Mouse (Mus musculus) adrenal gland, postnatal 10 days (tissue): ENCODE results near the gene F7. TPM values are rescaled to one million over a fixed set of nuclear protein-coding genes. Genes with fewer than 3 reads are reported as not detected.
A peak's percentile ranks its signal among the peaks of the same experiment; 100 is the strongest.

ENCODE experiments used
- DNase-seq: peaks from one replicate; pipeline ENCODE4 v3.0.0; 2021; ENCODE audit warnings: mixed read lengths
- long read RNA-seq, 2 experiments: library from polyadenylated mRNA; stranded (forward); transcript quantifications; one replicate each; pipeline ENCODE4 v2.0.0; 2021
- total RNA-seq, 2 experiments: library from RNA; stranded (reverse); gene quantifications; 2 replicates each; pipeline ENCODE4 v1.2.3; 2021

The F7 gene
- total RNA-seq, result 10 to 100 TPM in 1 of 2 experiments, 1 to 10 TPM in 1; 9.2 to 20.2 TPM
- long read RNA-seq, experiment 1, transcript F7-201 (8 exons, 1,859 nt), result major isoform, 27 of 40 reads
- long read RNA-seq, experiment 1, partial matches to known transcripts, result 13 of 40 reads
- long read RNA-seq, experiment 1, other reads (novel, unspliced or antisense), result 0 of 40 reads
- long read RNA-seq, experiment 2, partial matches to known transcripts, result 0 of 2 reads
- long read RNA-seq, experiment 2, other reads (novel, unspliced or antisense), result 0 of 2 reads

DNA sequence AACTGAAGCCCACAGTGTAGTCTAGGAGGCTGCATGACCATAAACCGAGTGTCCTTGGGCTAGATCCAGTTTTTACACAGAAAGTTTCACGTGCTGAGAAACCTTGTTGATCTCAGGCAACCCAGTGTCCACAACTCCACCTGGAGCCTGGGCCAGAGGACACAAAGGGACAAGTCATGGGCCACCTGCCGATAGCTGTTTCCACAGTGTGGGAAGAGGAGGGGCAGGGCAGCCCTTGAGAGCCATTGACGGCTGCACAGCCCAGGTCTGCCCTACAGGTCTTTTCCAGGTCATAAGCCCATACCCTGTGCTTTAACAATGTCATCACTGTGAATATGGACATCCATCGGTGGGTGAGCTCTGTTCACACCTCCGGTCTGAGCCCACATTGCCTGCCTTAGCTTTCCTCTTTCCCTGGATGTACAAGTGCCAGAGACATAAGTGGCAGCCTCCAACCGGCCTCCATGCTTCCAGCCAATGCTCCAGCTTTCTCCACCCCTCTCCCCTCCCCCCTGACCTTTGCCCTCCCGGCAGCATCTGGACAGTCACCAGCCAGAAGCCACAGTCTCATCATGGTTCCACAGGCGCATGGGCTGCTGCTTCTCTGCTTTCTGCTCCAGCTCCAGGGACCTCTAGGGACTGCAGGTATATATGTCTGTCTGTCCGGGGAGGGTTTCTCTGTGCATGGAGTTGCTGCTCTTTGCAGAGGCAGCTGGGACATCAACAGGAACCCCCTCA lies at the start of gene F7:
TSS of gene F7 (plus strand) at position 548 of the 738 bp plus-strand sequence.
- peak; percentile 38 for DNase-seq

- DNase-seq, result no peak
These were observed 49.5 kb upstream of the F7 start for GRCm38 (mm10) chr8:12976290-12976689.

GRCm38 (mm10) chr8:12976723-12977122 lies 49.1 kb upstream of the F7 start:
- DNase-seq, result no peak

- DNase-seq, result no peak
These were observed 48.5 kb upstream of the F7 start for GRCm38 (mm10) chr8:12977325-12977724.

- DNase-seq, result no peak
These were observed 47.5 kb upstream of the F7 start for GRCm38 (mm10) chr8:12978308-12978707.

GRCm38 (mm10) chr8:12978726-12979125 lies 47.1 kb upstream of the F7 start:
- DNase-seq, result peak; percentile 63

DNA sequence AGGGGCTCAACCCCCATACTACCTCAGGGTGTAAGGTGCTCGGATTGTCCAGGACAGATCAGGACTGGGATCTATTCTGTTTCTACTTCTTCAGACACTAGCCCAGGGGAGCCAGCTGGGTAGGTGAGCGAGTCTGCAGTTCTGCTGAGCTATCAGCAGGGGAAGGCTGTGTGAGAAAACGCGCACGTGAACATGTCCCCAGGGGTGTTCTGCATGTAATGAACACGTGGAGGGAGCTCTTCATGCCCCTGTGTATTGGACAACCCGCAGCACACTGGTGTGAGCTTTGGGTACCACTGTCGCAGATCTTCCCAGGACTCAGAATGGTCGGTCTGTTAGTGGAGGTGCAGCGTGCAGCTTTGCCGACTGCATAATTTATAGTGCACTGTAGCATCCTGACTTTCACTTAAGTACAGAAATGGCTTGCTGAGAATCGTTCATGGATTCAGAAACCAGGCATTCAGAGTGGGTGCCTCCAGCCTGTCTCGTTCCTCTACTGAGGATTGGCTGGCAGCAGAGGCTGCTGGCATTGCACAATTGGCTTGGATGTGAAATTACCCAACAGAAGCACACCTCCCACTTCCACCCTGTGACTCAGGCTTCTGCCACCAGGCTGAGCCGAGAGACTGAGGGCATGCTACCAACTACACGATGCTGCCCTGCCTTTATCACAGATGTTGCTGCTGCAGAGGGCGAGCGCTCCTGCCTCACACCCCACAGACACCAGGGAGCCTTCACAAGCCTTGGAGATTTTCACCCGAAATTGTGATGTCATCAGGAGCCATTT lies 42.0 kb upstream of the F7 start:
- DNase-seq, result peak; percentile 70

DNA sequence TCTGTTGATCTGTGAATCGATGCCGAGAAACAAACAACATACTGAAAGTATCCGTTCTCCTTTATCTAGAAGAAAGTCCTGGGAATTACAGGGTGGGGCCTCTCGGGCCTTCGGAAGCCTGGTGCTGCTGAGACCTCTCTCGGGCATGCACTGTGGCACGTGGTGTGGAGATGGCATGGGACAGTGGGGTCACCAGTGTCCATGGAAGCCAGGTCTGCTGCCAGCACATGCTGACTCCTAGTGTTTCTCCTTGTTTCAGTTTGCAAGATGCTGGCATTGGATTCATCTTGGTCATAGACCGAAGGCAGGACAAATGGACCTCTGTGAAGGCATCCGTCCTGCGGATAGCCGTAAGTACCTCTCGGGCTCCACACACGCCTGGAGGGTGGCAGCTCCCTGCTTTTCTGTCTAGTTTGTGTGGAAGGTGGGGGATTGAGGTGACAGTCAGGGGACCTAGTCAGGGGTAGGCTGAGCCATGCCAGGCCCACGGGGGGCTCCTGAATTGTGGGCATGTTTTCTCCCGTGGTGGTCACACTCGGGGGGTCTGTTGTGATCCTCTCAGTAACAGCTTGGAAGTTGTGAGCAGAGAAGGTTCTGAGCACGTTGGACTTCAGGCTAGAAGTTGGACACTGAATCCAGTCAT lies 41.1 kb upstream of the F7 start:
- no peak for DNase-seq

DNA sequence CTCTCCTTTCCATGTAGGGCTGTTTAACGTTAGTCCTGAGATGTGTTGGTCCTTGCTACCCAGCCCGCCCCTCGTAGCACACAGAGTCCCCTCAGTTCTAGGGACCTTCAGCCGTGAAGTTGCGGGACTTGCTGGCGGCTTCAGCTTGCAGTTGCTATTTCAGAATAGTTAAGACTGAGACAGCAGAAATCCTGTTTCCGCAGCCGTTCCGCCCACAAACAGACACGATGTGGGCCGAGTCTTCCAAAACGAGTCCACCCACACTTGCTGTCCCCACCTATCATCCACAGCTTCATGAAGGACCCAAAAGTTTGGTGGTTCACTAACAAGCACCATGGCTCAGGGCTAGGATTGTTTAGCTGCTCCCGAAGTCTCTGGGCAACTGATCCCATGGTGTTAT lies 40.6 kb upstream of the F7 start:
- DNase-seq, result no peak

GRCm38 (mm10) chr8:12987571-12987970 lies 38.3 kb upstream of the F7 start:
- DNase-seq, result no peak

- DNase-seq, result peak; percentile 28
These were observed 37.0 kb upstream of the F7 start for GRCm38 (mm10) chr8:12988722-12989430.

DNA sequence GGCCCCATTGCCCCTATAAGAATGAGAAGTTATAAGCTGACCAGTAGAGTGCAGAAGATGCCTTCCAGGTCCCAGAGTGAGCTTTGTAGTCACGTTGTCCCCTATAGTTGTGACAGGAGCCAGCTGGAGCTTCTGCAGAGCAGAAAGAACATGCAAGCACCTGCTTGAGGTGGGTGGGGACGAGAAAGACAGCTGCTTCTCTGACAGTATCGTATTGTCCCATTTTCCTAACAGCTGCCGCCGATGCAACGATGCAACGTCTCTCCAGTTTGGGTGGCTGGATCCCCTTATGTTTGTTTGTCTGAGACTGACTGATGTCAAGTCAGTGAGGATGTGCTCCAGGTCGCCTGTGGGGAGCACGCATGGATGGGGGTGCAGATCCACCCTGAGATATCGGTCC lies 34.4 kb upstream of the F7 start:
- no peak for DNase-seq

DNA sequence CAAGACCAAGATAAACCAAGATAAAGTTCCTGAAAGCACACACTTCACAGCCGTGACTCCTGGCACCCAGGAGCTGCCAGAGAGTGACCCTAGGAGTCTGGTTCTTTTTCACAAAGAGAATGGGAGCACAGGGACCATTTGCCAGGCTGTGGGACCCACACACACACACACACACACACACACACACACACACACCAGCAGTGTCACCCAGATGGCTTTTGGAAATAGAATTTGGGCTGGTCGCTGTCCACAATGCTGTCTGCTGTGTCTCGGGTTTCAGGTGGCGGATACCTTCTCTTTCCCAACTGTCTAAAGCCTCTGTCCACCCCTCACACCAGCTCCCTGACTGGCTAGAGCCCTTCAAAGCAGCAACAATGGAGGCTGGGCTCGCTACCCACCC lies 31.4 kb upstream of the F7 start:
- no peak for DNase-seq

GRCm38 (mm10) chr8:12995481-12995880 lies 30.4 kb upstream of the F7 start:
- DNase-seq, result peak; percentile 68

GRCm38 (mm10) chr8:12996831-12997275 lies 29.0 kb upstream of the F7 start:
- no peak for DNase-seq

DNA sequence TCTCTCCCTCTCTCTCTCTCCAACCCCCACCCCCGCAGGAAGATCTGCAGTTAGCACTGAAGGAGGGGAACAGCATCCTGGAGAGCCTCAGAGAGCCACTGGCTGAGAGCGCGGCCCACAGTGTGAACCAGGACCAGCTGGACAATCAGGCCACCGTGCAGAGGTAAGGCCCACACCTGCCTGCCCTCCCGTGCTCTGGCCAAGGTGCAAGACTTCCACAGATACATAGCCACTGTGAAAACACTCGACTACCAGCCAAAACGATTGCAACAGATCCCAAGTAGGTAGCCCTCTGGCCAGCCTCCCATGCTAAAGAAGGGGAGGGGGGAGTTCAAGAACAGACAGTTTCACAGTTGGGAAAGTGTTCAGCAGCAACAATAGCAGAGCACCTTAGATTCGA lies 27.5 kb upstream of the F7 start:
- DNase-seq, result no peak

- DNase-seq, result peak; percentile 45
These were observed 26.0 kb upstream of the F7 start for GRCm38 (mm10) chr8:12999793-13000192.

- no peak for DNase-seq
These were observed 18.4 kb upstream of the F7 start for GRCm38 (mm10) chr8:13007458-13007857.

DNA sequence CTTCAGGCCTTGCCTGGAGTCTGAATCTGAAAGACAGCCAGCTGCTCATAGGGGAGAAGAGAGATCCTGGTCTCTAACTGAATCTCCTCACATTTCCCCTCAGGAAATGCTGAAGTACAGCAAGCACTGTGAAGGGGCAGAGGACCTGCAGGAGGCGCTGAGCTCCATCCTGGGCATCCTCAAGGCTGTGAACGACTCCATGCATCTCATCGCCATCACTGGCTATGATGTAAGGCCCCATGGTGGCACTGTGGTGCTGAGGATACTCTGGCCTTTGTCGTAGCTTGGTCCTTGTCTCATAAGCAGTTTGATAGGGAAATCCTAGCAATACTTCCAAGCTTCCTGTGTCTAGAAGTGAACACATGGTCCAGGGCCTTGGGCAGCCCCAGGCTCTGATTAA lies 15.5 kb upstream of the F7 start:
- no peak for DNase-seq

GRCm38 (mm10) chr8:13019560-13019959 lies 6.3 kb upstream of the F7 start:
- DNase-seq, result no peak

- no peak for DNase-seq
These were observed 4.0 kb upstream of the F7 start for GRCm38 (mm10) chr8:13021830-13022229.

- DNase-seq, result no peak
These were observed 1.8 kb downstream of the F7 start for GRCm38 (mm10) chr8:13027615-13028014.
